Mouse (Mus musculus): ENCODE measurements around the gene Il11.

DNA sequence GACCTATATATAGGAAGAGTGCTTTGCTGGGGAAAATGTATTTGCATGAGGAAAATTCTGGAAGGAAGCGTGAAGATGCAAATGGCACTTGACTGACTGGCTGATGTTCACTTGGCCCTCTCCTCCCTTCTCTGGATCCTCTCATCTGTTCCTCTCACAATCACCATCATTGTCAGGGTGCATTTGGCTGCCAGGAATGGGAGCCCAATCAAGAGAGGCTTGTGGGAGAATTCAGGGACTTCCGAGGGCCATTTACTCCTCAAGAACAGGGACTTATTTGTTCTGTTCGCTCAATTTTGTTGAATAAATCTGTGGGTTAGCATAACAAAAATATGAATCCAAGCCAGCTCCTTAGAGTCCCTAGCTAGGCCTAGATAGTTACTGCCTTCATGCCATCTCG is 39.0 kb upstream of the Il11 start:
- TF ChIP-seq POLR2A (IDR thresholded peaks at IDR 0.05; ENCODE audit: insufficient read depth, low read depth, low read length) (no peak), CTCF (IDR thresholded peaks at IDR 0.05) (no peak), EP300 (IDR thresholded peaks at IDR 0.05; ENCODE audit: insufficient read depth, low read depth, low read length) (no peak)

Data from heart, adult 2 months (tissue).